Mouse (Mus musculus) macrophage (primary cell): ENCODE data around the gene Smchd1. TPM values are rescaled to one million over a fixed set of nuclear protein-coding genes. Genes with fewer than 3 reads are reported as not detected.

Experiments used
- H3K27ac ChIP-seq: fragments of 350-480 bp; formaldehyde crosslinking; 2 replicates; pipeline ENCODE4 v1.9.0; 2021
- H3K36me3 ChIP-seq: fragments of 350-480 bp; formaldehyde crosslinking; 2 replicates; pipeline ENCODE4 v1.9.0; 2021; ENCODE audit errors: inconsistent target
- H3K4me3 ChIP-seq: fragments of 350-480 bp; formaldehyde crosslinking; 2 replicates; pipeline ENCODE4 v1.9.0; 2021; ENCODE audit errors: inconsistent target
- H3K79me2 ChIP-seq: fragments of 350-480 bp; formaldehyde crosslinking; 2 replicates; pipeline ENCODE4 v1.9.0; 2021; ENCODE audit errors: inconsistent target
- WGBS: methylation state at CpG from one replicate; pipeline ENCODE4 v1.1.7; 2026; ENCODE audit warnings: inconsistent platforms; ENCODE audit not compliant: missing documents; 5-methylcytosine and 5-hydroxymethylcytosine counted together
- polyA plus RNA-seq: library from polyadenylated mRNA; stranded (reverse); fragments of 250-400 nt; gene quantifications from 3 replicates; pipeline ENCODE4 v1.2.4, GENCODE M21; 2018; ENCODE audit warnings: inconsistent platforms

Smchd1 gene
- polyA plus RNA-seq, 1 experiment from 2014 or later, result 34.4 TPM

DNA sequence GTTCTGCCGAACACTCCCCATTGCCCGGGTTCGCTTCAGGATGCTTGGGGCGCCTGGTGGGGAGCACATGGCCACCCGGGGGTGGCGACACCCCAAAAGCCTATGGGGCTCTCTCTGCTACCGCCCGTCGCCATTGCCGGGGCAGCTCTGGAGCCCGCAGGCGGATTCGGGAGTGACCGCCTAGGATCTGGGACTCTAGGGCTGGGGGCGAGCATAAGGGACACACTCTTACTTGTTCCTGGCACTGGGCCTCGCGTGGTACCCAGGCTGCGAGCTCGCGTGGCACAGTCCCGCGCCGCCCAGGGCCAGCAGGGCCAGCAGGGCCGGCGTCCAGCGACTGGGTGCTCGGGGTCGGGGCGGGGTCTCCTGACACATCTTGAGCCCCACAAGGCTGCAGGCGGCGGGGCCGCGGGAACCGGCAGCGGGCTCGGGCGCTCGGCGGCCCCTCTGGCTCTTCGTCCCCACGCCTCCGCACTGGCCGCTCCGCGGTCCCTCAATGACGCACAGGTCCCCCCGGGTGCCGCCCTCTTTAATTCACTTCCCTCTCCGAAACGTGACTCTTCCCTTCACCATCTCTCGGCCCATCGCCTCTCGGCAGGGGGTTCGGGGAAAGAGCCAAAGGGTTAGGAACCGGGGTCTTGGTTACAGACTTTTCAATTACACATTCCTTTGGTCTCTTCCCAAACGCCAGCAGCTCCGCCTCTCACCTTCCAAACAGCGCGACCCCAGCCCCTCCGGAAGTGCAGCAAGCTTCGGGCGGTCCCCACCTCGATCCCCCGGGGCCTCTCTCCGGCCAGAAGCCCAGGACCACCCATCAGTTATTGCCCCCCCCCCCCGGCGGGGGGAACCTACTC lies 164.4 kb downstream of the Smchd1 start:
- 1% methylated on average over 67 of the region's 67 CpGs for WGBS
- Histone ChIP-seq H3K27ac (peak overlapping the region; percentile 57), H3K4me3 (peak overlapping the region; percentile 61), H3K79me2 (peaks cover 49% of the 10 kb centered on the region), H3K36me3 (no peaks in the 10 kb centered on the region)

DNA sequence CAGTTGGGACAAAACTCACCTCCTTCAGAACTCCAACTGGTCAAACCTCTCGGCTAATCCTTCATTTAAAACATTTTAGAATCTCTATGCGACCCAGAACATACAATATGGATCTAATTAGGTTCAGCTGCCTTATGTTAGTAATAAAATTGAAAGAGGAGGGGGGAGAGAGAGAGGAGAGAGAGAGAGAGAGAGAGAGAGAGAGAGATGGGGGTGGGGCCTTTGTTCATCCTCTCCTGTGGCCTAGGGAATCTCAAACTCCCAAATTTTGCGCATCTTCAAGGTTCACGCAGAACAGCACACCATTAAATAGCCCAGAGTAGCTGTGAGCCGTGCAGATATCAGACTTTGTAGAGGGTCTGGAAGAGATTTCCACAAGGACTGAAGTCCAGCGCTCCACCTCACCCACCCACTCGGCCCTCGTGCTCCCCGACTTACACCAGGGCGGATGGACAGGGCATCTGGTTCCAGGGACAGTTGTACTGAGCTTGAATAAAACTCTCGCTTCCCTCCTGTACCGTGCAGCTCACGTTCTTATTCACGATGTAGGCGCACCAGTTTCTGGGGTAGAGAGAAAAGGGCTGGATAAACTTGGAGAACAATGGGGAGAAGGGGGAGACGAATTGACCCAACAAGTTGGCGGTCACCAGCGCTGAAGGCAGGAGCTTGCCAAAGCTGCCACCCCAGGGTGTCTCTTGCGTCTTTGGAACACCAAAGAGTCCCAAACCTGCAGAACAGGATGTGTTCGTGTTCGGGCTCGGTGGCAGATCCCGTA lies 165.2 kb downstream of the Smchd1 start:
- 32% methylated on average over 23 of the region's 23 CpGs for WGBS
- H3K79me2 ChIP-seq, result peaks cover 57% of the 10 kb centered on the region
- H3K27ac ChIP-seq, result peak overlapping the region; percentile 57
- H3K4me3 ChIP-seq, result peak overlapping the region; percentile 61
- H3K36me3 ChIP-seq, result no peaks in the 10 kb centered on the region

DNA sequence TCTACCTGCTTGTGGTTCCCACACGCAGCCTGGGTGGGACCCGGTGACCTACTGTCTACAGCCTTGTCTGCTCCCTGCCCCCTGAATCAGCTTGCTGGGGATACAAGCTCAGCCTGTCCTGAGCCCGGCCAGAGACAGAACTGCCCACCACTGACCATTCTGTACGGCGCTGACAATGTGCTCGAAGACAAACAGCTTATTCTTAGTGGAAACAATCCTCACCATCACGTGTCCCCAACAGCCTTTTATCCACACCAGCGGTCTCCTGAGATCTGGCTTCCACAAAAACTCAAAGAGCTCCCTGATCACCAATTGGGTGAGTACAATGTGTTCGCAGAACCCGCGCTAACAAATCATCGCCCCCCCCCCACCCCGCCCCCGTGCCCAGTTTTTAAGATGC lies 166.0 kb downstream of the Smchd1 start:
- Histone ChIP-seq H3K27ac (no peak overlapping the region), H3K36me3 (no peaks in the 10 kb centered on the region), H3K79me2 (peaks cover 64% of the 10 kb centered on the region), H3K4me3 (peak overlapping the region; percentile 61; the same call in 1 of the 2 replicates)
- WGBS, result 81% methylated on average over 14 of the region's 14 CpGs

DNA sequence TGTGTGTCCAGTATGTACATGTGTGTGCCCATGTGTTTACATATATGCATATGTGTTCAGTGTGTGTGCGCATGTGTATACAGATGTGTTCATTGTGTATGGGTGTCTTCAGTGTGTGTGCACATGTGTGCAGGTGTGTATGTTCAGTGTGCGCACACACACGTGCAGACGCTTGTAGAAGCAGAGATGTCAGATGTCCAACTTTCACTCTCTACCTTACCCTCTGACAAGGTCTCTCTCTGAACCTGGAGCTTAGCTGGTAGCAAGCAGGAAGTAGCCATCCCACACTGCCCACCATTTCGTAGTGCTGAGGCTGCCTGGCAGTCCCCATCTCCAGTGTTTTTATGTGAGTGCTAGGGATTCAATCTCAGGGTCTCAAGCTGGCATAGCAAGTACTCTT lies 166.8 kb downstream of the Smchd1 start:
- 83% methylated on average over 5 of the region's 5 CpGs for WGBS
- no peaks in the 10 kb centered on the region for H3K36me3 ChIP-seq

DNA sequence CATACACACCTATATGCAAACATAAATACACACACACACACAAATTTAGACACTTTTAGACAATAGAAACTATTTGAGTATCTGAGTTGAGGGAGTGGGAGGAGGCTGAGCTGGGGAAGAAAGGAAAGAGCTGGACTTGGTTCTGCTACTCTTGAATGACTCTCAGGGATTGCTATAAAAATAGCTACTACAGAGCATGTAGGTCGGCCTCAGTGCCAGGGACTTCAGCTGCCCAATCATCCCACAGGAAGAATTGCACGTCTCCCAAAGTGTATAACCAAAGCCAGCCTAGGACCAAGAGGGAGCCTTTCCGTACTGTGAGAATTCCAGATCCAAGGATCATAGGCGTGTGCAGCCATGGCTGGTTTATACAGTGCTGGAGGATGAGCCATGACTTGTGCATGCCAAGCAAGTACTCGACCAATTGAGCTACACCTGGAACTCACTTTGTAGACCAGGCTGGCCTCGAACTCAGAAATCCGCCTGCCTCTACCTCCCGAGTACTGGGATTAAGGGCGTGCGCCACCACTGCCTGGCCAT lies 167.8 kb downstream of the Smchd1 start:
- H3K27ac ChIP-seq, result no peak overlapping the region
- no peaks in the 10 kb centered on the region for H3K36me3 ChIP-seq
- WGBS, result 95% methylated on average over 10 of the region's 10 CpGs
- peaks cover 83% of the 10 kb centered on the region for H3K79me2 ChIP-seq
- no peak overlapping the region for H3K4me3 ChIP-seq

More for the DNA sequence above, 166.8 kb downstream of the Smchd1 start:
- Histone ChIP-seq H3K4me3 (no peak overlapping the region), H3K27ac (no peak overlapping the region), H3K79me2 (peaks cover 73% of the 10 kb centered on the region)

DNA sequence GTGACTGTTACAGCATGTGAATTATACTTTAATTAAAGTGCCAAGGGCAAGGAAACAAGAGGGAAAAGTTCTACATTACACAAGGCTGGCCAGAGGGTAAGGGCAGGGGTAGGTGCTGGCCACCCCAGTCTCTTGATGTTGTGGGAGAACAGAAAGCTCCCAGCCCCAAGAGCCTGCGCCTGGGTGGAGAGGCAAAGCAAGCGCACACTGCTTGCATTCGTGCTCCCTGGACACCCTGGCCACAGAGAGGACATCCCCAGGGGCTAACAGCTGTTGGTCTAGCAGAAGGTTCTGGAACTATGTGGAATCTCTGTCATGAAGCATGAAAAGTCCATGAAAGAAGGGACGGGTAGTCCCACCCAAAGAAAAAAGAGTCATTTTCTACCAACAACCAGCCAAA lies 168.4 kb downstream of the Smchd1 start:
- Histone ChIP-seq H3K4me3 (no peak overlapping the region), H3K79me2 (peaks cover 86% of the 10 kb centered on the region), H3K36me3 (no peaks in the 10 kb centered on the region), H3K27ac (no peak overlapping the region)
- WGBS, result 96% methylated on average over 4 of the region's 4 CpGs

DNA sequence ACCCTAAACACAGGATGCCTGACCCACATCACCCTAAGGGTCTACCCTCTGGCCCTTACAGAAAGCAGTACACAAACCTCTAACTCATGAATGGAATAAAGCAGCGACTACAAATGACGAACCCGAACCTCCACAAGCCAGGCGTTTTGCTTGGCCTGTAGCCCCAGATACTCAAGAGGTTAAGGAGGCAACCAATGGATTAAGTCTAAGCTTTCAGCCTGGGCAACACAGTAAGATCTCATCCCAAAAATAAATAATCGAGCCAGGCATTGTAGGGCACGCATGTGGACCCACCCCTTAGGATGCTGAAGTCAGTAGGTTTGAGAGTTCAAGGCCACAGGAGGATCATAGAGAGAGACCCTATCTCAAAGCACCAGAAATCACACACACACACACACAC lies 169.1 kb downstream of the Smchd1 start:
- no peaks in the 10 kb centered on the region for H3K36me3 ChIP-seq
- H3K27ac ChIP-seq, result no peak overlapping the region
- peaks cover 86% of the 10 kb centered on the region for H3K79me2 ChIP-seq
- WGBS, result 92% methylated on average over 6 of the region's 6 CpGs
- no peak overlapping the region for H3K4me3 ChIP-seq

DNA sequence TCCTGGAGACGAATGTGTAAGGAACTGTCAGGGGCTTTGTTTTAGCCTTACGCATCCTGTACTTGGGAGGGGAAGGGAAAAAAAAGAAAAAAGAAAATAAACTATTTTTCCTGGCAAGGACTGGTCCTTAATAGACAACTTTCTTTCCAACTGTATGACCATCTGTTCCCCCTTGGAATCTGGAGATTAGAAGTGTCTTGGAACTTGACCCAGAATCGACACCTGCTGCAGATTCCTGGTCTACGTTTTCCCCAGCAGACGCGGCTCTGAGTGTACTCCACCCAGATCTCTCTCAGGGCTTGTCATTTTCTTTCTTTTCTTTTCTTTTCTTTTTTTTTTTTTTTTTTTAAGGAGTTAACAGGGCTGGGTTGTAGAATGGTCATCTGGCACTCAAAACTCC lies 171.7 kb downstream of the Smchd1 start:
- Histone ChIP-seq H3K79me2 (peaks cover 74% of the 10 kb centered on the region), H3K36me3 (no peaks in the 10 kb centered on the region), H3K4me3 (no peak overlapping the region), H3K27ac (no peak overlapping the region)
- 96% methylated on average over 6 of the region's 6 CpGs for WGBS

DNA sequence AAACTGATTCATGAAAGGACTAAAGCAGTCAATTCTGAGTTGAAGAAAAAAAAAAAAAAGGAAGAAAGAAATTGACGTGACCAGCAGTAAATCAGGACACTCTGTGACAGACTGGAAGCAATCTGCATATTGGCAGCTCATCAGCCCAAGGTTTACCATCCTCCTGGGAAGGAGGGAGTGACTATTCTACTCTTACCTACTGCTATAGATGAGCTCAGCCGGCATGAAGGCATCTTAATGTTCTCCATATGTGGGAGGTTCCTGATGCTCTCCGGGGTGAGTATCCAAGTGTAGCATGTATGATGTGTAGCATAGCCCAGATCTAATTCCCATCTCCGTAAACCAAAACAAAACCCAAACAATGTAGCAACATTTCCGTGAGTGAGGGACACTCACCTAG lies 173.7 kb downstream of the Smchd1 start:
- Histone ChIP-seq H3K36me3 (no peaks in the 10 kb centered on the region), H3K27ac (peak overlapping the region; percentile 95), H3K79me2 (peaks cover 74% of the 10 kb centered on the region), H3K4me3 (no peak overlapping the region)
- 82% methylated on average over 5 of the region's 5 CpGs for WGBS

DNA sequence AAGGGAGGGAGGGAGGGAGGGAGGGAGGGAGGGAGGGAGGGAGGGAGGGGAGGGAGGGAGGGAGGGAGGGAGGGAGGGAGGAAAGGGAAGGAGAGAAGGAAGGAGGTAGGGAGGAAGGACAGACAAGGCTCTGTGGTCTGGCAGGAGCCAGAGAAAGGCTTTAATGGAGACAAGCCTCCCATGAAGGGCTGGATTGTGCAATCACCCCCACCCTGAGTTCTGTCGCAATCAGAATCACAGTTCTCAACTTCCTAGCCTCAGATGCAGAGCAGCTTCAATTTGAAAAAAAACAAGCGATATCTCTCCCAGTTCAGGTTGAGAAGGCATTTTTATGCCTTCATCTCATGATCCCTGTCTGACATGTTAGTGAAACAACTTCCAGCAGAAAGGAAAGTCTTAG lies 174.8 kb downstream of the Smchd1 start:
- WGBS, result 0% methylated on average over 2 of the region's 2 CpGs
- H3K27ac ChIP-seq, result peak overlapping the region; percentile 95

DNA sequence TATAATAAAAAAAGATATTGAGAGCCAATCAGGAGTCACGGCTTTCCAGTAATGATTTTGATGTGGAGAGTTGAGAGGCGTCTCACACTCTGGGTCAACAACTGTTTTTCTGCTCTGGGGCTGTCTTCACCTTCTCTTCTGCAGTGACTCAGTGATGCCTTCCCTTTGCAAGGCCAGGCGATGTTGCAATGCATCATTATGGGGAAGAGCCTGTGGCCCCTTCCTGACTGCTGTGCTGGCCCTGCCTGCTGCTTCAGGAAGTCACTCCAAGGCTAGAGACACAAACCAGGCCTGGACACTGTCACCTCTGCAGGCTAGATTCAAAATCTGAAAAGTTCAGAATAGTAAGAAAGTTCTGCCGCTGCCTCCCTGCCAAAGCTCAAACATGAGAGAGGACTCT lies 175.3 kb downstream of the Smchd1 start:
- H3K79me2 ChIP-seq, result peaks cover 74% of the 10 kb centered on the region
- no peaks in the 10 kb centered on the region for H3K36me3 ChIP-seq
- H3K4me3 ChIP-seq, result no peak overlapping the region
- peak overlapping the region; percentile 95 for H3K27ac ChIP-seq
- 20% methylated on average over 4 of the region's 4 CpGs for WGBS

More for the DNA sequence above, 174.8 kb downstream of the Smchd1 start:
- Histone ChIP-seq H3K36me3 (no peaks in the 10 kb centered on the region), H3K4me3 (no peak overlapping the region), H3K79me2 (peaks cover 74% of the 10 kb centered on the region)

DNA sequence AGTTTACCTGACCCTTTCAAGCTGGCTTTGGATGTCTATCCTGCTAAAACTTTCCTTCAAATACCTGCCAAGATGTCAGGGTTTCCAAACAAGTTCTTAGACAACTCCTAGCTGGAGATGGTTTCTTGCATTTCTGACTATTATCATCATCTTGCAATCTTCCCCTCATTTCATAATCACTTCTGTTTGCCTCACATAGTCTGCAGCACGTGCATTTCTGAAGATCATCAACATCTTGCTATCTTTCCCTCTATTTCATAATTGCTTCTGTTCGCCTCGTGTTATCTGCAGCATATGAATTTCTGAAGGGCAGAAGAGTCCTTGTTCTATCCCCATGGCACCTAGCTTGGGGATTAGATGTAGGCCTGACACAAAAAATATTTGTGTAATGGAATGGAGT lies 180.6 kb downstream of the Smchd1 start:
- no peak overlapping the region for H3K4me3 ChIP-seq
- H3K36me3 ChIP-seq, result no peaks in the 10 kb centered on the region
- H3K79me2 ChIP-seq, result peaks cover 96% of the 10 kb centered on the region
- 0 out of 2 replicates have a peak overlapping the region, but pooled peaks have one; percentile 13 for H3K27ac ChIP-seq
- 24% methylated on average over 3 of the region's 3 CpGs for WGBS
